Mouse (Mus musculus): ENCODE results near the gene Ube2u. TPM values are rescaled to one million over a fixed set of nuclear protein-coding genes. Genes with fewer than 3 reads are reported as not detected.

Ube2u gene
- total RNA-seq, 2 experiments from 2014 or later, result not detected

DNA sequence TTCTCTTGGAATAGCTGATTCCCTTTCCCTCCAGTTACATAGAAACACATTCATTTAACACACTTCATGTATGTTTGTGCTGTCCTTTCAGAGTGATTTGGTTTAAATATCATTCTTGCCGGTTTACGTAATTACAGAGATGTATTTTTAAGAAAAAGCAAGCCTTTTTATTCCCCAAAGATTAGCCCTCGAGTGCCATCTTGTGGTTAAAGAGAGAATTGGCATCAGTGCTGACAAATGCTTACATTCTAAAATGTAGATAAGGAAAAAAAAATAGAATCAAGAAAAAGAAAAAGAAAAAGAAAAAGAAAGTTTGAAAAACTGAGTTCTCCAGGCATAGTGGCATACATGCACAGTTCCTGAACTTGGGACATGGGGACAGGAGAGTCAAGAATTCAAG is 59.2 kb downstream of the Ube2u start:
- ATAC-seq (replicated peaks; ENCODE audit: low FRiP score, poor library complexity, severe bottlenecking), result no peak

DNA sequence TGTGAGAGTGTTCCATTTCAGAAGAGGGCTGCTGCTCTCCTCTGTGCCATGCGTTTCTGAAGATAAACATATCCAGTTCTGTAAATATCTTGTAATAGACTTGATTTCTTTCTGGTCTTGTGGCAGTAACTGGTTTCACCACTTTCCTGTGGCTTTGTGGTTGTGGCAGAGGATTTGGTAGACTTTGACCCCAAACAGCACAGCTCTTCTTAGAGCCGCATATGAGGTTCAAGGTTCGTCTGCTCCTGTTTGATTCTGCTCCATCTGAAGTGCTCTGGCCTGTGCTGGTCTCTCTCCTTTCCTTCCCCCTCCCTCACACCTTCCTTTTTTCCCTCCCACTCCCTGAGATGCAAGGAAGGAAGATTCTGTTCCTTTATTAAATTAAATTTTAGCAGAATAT is 60.8 kb downstream of the Ube2u start:
- ATAC-seq (replicated peaks; ENCODE audit: low FRiP score, poor library complexity, severe bottlenecking), result no peak

DNA sequence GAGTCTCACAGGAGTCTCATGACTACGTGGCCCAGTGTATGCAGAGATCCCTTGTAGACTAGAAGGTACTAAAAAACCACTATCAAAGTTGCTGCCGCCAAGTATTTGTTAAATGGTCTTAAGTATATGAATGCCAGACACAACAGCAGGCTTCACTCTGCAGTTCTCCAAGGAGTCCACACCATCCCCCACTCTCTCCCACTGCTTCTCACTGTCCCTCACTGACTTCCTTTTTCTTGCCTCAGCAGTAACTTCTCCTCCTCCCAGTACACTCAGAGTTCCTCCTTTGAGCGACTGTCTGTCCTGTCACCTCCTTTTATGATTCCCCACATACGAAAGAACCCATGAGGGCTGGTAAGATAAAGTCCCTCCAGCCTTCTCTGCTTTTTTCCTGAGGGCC is 69.3 kb downstream of the Ube2u start:
- no peak for ATAC-seq (replicated peaks; ENCODE audit: low FRiP score, poor library complexity, severe bottlenecking)

GRCm38 (mm10) chr4:100553296-100553695 is 74.6 kb downstream of the Ube2u start:
- ATAC-seq (replicated peaks; ENCODE audit: low FRiP score, poor library complexity, severe bottlenecking), result no peak

DNA sequence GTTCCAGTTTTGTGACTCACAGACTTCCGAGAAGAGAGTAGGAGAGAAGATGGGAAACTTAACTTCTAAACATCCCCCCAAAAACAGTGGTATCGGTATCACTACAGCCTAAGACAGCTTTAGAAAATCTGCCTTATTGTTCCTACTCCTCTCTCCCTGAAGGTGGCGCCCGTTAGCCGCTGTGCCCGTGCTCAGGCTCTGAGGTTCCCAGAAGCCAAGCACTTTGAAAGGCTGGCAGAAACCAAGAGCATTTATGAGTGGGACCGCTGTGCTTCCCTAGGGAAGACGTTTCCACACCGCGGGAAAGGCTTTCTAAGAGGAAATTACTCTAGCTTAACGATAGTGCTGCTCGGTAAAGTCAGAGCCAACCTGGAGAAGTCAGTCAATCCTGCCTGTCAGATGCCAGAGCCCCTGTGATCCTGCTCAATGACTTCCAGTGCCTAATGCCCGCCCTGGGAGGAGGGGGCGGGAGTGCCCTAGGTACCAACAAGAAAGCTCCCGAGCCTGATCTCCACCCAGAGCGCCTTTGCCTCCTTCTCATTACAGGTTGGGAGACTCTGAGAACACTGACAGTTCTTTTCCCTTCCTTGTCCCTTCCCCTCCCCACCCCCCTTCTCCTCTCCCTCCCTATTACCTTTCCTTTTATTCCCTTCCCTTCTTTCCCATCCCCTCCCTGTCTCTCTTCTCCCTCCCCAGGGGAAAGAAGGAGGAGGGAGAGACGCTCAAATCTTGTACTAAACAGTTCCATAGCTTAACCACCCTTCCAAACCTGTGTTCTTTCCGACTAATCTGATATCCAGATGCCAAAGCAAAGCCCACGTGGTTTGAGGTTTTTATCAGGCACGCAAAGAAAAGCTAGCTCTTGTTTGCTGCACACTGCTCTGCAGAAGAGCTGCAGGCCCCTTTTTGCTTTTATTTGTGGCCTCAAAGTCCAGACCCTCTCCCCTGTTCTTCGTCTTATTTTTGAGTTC is 109.9 kb downstream of the Ube2u start:
- no peak for ATAC-seq (replicated peaks; ENCODE audit: low FRiP score, poor library complexity, severe bottlenecking)

DNA sequence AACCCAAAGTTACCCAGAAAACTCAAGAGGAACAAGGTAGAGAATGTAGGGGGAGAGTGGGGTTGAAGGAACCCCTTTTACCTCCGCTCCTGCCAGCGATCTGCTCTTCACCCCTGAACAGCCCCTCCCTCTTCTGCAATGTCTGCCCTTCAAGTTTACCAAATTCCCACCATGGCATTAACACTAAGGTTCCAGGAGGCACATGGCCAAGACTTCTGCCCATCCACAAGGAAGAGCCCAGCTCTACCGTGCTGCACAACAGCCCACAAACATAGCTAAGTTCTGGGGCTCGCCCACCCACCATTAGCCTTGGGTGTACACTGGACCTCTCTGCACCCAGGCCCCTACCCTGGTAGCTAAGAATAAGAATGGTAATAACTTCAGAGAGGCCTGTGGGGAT is 117.1 kb downstream of the Ube2u start:
- no peak for ATAC-seq (replicated peaks; ENCODE audit: low FRiP score, poor library complexity, severe bottlenecking)

- no peak for ATAC-seq (replicated peaks; ENCODE audit: low FRiP score, poor library complexity, severe bottlenecking)
Observed at GRCm38 (mm10) chr4:100596630-100597029, 118.0 kb downstream of the Ube2u start.

- ATAC-seq (replicated peaks; ENCODE audit: low FRiP score, poor library complexity, severe bottlenecking), result no peak
Observed at GRCm38 (mm10) chr4:100597049-100597448, 118.4 kb downstream of the Ube2u start.

Measured in erythroblast, adult 5-6 weeks (primary cell).